Mouse (Mus musculus) E14TG2a.4 (cell line): ENCODE measurements around the gene Nxt2.
"Not testable (repeated sequence)": the region's sequence is repeated elsewhere in the genome, so short reads cannot be mapped to it uniquely, and the experiment has no call there.

Source experiments
- H3K27me3 ChIP-seq: 2 replicates; pipeline ENCODE4 v1.6.1; 2014; ENCODE audit warnings: low read length, control low read depth; ENCODE audit not compliant: insufficient read depth
- H3K36me3 ChIP-seq: 2 replicates; pipeline ENCODE4 v1.6.1; 2014; ENCODE audit warnings: low read length, control low read depth; ENCODE audit not compliant: insufficient read depth
- H3K4me1 ChIP-seq: replicated peaks from 2 replicates; pipeline ENCODE4 v1.6.1; 2014; ENCODE audit warnings: low read depth, low read length, control low read depth
- H3K4me3 ChIP-seq: replicated peaks from 2 replicates; pipeline ENCODE4 v1.5.1; 2014; ENCODE audit warnings: mild to moderate bottlenecking, low read length
- H3K9me3 ChIP-seq: 2 replicates; pipeline ENCODE4 v1.6.1; 2014; ENCODE audit warnings: low read length, control low read depth
- CTCF ChIP-seq: conservative IDR thresholded peaks from 2 replicates; pipeline ENCODE4 v1.5.1; 2014; ENCODE audit warnings: low read length
- NANOG ChIP-seq: IDR thresholded peaks from 2 replicates; pipeline ENCODE4 v1.6.1; 2014; ENCODE audit warnings: borderline replicate concordance, low read length, mixed read lengths
- POU5F1 ChIP-seq: IDR thresholded peaks from 2 replicates; pipeline ENCODE4 v1.6.1; 2014; ENCODE audit warnings: low read length, borderline replicate concordance

Gene Nxt2

DNA sequence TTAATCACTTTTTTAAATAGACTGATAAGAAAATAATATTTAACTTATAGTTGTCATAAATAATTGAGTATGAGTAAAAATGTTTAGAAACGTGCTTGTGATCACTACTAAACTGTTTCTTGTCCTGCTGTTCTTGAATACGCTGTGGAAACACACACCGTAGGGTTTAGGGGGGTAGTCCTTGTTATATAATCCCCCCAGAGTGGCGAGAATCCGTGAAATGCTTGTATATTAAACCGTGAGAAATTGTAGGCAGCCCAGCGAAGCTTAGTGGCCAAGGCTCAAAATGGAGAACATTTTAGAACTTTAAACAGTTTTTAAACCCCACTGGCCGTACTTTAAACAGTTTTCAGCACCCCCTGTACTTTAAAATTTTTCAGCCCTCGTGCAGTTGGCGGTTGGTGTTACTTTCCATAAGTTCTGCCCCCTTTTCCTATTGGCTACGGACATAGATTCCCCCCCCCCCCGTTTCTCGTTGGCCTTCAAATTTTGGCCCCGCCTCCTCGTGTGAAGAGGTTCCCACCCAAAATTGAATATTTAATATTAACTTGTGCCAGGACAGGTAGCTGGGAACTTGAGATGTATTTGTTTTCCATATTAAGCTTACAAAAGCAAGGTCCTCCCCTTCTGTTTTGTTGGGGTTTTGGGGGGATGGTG is 956 bp downstream of the Nxt2 start:
- Histone ChIP-seq H3K36me3 (no peaks in the 10 kb centered on the region), H3K27me3 (no peaks in the 10 kb centered on the region), H3K9me3 (no peaks in the 10 kb centered on the region), H3K4me3 (peak overlapping the region; percentile 79), H3K4me1 (no peaks in the 10 kb centered on the region)
- no peak for TF ChIP-seq POU5F1
- no peak for TF ChIP-seq NANOG
- TF ChIP-seq CTCF: no peak

DNA sequence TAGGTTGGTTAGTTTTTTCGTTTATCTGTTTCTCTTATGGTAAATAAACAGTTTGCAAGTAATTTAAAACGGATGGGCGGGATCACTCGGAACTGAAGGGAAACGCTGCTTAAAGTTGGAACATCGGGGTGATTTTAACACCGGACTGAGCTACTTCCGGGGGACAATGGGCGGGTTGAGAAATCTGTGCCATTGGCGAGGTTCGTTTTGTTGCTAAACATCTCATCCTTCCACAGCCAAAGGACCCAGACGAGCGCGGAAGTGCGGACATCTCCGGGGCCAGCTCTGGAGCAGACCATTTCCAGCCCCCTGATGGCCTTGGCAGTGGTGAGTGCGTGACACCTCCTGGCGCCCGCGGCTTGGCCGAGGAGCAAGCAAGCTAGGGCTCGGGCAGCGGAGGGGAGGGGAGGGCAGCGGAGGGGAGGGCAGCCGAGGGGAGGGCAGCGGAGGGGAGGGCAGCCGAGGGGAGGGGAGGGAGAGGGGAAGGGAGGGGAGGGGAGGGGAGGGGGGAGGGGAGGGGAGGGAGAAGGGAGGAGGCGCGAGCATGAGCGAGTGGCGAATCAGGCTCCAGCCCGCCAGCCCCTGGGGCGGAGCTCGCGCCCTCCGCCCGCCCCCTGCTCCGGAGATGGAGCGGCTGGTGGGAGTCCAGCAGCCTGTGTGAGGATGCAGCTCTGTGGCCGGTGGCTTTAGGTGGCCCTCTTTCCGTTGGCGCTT is 1.6 kb downstream of the Nxt2 start:
- TF ChIP-seq POU5F1 (no peak), NANOG (no peak), CTCF (no peak)
- H3K9me3 ChIP-seq: no peaks in the 10 kb centered on the region
- H3K27me3 ChIP-seq: no peaks in the 10 kb centered on the region
- peak overlapping the region; percentile 79 for H3K4me3 ChIP-seq
- no peaks in the 10 kb centered on the region for H3K4me1 ChIP-seq
- no peaks in the 10 kb centered on the region for H3K36me3 ChIP-seq

DNA sequence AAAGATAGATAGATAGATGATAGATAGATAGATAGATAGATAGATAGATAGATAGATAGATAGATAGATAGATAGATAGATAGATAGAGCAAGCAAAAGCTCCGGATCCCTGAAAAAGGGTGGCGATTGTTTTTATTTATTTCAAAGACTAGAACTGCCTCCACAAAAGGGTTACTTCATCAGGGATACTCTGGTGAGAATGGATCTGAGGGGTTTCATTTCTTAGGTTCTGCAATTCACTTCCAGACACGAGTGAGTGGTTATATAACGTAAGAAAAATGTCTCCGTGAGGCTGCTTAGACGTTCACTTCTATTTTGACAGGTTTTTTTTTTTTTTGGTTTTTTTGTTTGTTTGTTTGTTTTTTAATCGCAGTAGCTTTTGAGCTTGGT is 2.2 kb downstream of the Nxt2 start:
- no peak for TF ChIP-seq POU5F1
- no peak for TF ChIP-seq NANOG
- TF ChIP-seq CTCF: no peak

DNA sequence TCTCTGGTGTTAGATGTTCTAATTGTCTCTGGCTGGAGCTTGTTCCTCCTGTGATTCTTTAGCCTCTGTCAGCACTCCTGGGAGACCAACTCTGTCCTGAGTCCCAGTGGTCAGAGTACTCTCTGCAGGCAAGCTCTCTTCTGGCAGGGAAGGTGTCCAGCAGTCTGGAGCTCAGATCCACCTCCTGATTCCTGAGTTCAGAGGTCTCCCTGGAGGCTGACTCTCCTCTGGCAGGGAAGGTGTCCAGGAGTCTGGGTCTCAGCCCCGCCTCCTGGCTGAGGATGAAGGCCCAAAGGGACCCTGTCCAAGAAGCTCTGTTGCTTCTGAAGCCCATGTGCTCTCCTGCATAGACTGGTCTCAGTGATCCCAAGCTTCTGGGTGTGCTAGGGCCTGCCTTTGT is 9.6 kb downstream of the Nxt2 start:
- not testable (repeated sequence) for H3K36me3 ChIP-seq, H3K4me1 ChIP-seq, H3K27me3 ChIP-seq, H3K9me3 ChIP-seq, H3K4me3 ChIP-seq

More for the DNA sequence above, 2.2 kb downstream of the Nxt2 start:
- Histone ChIP-seq H3K9me3 (no peaks in the 10 kb centered on the region), H3K4me1 (no peaks in the 10 kb centered on the region), H3K4me3 (no peak overlapping the region; the same call in 1 of the 2 replicates), H3K27me3 (no peaks in the 10 kb centered on the region), H3K36me3 (no peaks in the 10 kb centered on the region)

DNA sequence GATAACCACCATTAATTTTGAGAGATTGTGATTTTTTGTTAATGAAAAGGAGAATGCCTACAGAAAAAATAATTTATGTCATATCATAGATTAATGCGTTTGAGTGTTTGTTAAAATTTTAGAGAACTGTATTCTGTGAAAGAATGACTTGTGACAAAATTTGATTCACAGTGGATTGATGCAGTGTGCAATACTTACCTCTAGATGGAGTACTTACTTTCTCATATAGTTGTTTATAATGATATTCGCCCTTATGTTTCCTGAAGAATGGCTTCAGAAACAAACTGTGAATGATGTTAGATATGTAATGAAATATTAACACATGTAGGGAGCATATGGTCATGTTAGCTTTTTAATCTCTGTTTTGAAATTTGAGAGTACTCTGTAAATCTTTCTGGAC is 10.5 kb downstream of the Nxt2 start:
- H3K36me3 ChIP-seq: no peaks in the 10 kb centered on the region
- TF ChIP-seq NANOG: no peak
- TF ChIP-seq CTCF: peak; percentile 18; the same call in 1 of the 2 replicates
- H3K4me3 ChIP-seq: no peak overlapping the region
- H3K27me3 ChIP-seq: no peaks in the 10 kb centered on the region
- H3K9me3 ChIP-seq: no peaks in the 10 kb centered on the region
- H3K4me1 ChIP-seq: no peaks in the 10 kb centered on the region

DNA sequence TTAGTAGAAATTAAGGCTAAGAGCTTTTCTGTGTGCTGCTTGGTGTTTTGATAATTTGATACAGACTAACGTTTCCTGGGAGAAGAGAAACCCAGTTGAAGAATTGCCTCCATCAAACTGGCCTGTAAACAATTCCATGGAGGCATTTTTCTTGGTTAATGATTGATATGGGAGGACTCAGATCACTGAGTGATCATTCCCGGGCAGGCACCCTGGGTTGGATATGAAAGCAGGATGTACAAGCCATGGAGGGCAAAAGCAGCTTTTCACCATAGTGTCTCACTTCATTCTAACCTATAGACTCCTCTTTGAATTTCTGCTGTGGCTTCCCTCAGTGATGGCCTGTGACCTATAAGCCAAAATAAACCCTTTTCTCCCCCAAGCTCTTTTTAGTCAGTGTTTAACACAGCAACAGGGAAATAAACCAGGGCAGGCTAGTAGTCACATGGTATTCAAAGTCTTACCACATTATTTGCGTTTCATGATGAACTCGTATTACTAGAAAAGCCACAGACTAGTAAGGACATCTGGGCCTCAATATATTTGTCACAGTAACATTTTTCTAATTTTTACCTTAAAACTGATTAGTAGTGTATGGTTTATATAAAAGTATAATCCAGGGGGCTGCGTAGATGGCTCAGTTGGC is 19.2 kb downstream of the Nxt2 start:
- H3K4me3 ChIP-seq: no peak overlapping the region
- no peaks in the 10 kb centered on the region for H3K9me3 ChIP-seq
- no peaks in the 10 kb centered on the region for H3K27me3 ChIP-seq
- no peaks in the 10 kb centered on the region for H3K36me3 ChIP-seq
- no peaks in the 10 kb centered on the region for H3K4me1 ChIP-seq
- no peak for TF ChIP-seq CTCF
- no peak for TF ChIP-seq NANOG
- no peak for TF ChIP-seq POU5F1

DNA sequence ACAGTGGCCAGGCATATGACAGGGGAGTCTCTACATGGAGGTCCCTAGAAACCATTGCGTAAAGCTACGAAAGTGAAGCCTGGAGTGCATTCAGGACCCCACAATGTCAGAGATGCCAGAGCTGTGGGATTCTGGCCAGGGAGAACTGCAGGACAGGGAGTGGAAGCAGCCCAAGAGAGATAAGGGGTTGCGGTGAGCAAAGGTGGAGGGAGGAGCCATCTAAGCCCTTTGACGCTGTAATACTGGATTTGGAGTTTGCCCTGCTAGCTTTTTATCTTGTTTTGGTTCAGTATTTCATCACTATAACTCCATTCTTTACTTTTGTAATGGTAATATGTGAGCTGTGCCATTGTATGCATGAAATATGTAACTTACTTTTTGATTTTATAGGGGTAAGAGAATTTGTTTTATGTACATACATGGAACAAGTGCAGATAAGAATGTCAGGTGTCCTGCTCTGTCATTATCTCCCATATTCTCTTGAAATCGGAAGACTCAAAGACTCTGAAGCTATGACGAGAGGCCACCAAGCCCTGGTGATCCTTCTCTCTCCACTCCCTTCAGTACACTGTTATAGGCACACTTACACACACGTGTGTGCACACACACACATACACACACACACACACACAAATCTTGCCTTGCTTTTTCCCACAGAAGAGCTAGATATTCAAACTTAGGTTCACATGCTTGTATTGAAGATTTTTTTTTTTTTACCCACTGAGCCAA is 23.6 kb downstream of the Nxt2 start:
- no peaks in the 10 kb centered on the region for H3K4me1 ChIP-seq
- H3K27me3 ChIP-seq: no peaks in the 10 kb centered on the region
- no peaks in the 10 kb centered on the region for H3K36me3 ChIP-seq
- no peak for TF ChIP-seq POU5F1
- no peak for TF ChIP-seq CTCF
- no peak for TF ChIP-seq NANOG
- H3K9me3 ChIP-seq: no peaks in the 10 kb centered on the region
- H3K4me3 ChIP-seq: no peak overlapping the region

DNA sequence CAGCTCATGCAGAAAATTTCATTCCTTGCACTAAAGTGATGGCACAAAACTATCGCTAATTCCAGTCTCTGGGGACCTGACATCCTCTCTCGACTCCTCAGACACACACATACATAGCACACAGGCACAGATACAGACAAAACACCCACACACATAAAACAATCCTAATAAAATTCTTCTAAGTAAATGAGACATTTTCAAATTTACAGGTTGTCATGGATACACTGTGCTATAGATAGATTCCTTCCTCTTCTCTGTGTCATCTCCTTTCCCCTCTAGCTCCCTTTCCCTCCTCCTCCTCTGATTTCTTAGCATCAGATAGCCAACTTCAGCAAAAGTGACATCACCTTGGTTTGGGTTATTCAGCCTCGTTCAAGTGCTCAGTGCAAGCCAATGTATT is 49.5 kb downstream of the Nxt2 start:
- no peaks in the 10 kb centered on the region for H3K27me3 ChIP-seq
- TF ChIP-seq CTCF (no peak), NANOG (no peak), POU5F1 (no peak)
- H3K4me3 ChIP-seq: no peak overlapping the region
- no peaks in the 10 kb centered on the region for H3K4me1 ChIP-seq
- H3K36me3 ChIP-seq: no peaks in the 10 kb centered on the region
- H3K9me3 ChIP-seq: no peaks in the 10 kb centered on the region
